Mouse (Mus musculus) ES-E14 (cell line): ENCODE results near the gene Artn.

Experiments used
- HCFC1 ChIP-seq: IDR thresholded peaks from 2 replicates; pipeline ENCODE4 v1.6.1; 2012; ENCODE audit warnings: low read length, inconsistent platforms, borderline replicate concordance; ENCODE audit not compliant: insufficient read depth
- MAFK ChIP-seq: IDR thresholded peaks from 2 replicates; pipeline ENCODE4 v1.6.1; 2014; ENCODE audit warnings: mild to moderate bottlenecking, low read depth, low read length, inconsistent platforms; ENCODE audit not compliant: insufficient read depth
- ZNF384 ChIP-seq: IDR thresholded peaks from 2 replicates; pipeline ENCODE4 v1.6.1; 2012; ENCODE audit warnings: low read depth, low read length, inconsistent platforms

GRCm38 (mm10) chr4:117928699-117929241 lies 793 bp downstream of the Artn start:
- no peak for TF ChIP-seq ZNF384
- TF ChIP-seq HCFC1, result no peak
- no peak for TF ChIP-seq MAFK
